Mouse (Mus musculus): Measurements from ENCODE around the gene Ppp1r13b.

DNA sequence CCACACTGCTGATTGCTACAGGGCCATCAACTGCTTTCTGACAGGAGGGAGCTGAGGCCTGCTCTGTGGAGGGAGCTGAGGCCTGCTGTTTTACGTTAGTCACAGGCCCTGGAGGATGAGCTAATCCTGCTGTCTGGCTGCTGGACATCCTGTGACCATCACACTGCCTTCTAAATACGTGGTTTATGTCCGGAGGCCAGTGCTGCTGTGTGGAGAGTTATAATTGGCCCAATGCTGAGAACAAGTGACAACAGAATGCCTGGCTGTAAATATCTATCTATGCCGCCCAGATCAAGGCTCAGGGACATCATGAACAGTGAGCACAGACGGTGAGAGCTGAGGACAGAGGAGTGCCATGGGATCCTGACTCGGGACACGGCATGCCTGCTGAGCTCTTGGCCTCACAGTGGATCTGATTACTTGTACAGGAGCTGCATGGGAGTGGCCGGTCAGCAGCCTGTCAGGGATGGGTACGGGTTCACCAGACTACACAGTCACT lies 59.6 kb downstream of the Ppp1r13b start:
- TF ChIP-seq CTCF (IDR thresholded peaks at IDR 0.05; ENCODE audit: borderline replicate concordance, insufficient read depth, low read length) (no peak), POLR2A (IDR thresholded peaks at IDR 0.05; ENCODE audit: low read depth, low read length) (no peak)
